Mouse (Mus musculus): ENCODE data around the gene Cd5. TPM values are rescaled to one million over a fixed set of nuclear protein-coding genes. Genes with fewer than 3 reads are reported as not detected.

Cd5 gene
- polyA plus RNA-seq, 1 experiment from 2014 or later: 0.39 TPM

- H3K27me3 ChIP-seq (ENCODE audit: control insufficient read depth, insufficient read depth, low read length): no peaks in the 10 kb centered on the region
- H3K9ac ChIP-seq (ENCODE audit: low read depth, low read length): peak overlapping the region; percentile 90
- peak overlapping the region; percentile 74 for H3K4me3 ChIP-seq (ENCODE audit: low read depth, low read length)
- H3K9me3 ChIP-seq (replicated peaks; ENCODE audit: control insufficient read depth, low read length): no peaks in the 10 kb centered on the region
- H3K36me3 ChIP-seq (ENCODE audit: control insufficient read depth, insufficient read depth, low read length): no peaks in the 10 kb centered on the region
- no peak for ATAC-seq (replicated peaks; ENCODE audit: insufficient number of reproducible peaks, low FRiP score, low TSS enrichment)
- peak overlapping the region; percentile 94 for H3K27ac ChIP-seq (ENCODE audit: low read depth, low read length)
- peaks cover 27% of the 10 kb centered on the region for H3K4me1 ChIP-seq (ENCODE audit: control insufficient read depth, insufficient read depth, low read length)
- peak overlapping the region; percentile 71 for H3K4me2 ChIP-seq
- WGBS (ENCODE audit: insufficient replicate concordance): 62% methylated on average over 5 of the region's 5 CpGs
These were observed 49.2 kb downstream of the Cd5 start for GRCm38 (mm10) chr19:10689470-10690166.

- Histone ChIP-seq H3K27ac (ENCODE audit: low read depth, low read length) (peak within 1 kb of the TSS; percentile 94), H3K4me3 (ENCODE audit: low read depth, low read length) (peak within 1 kb of the TSS; percentile 74), H3K27me3 (ENCODE audit: control insufficient read depth, insufficient read depth, low read length) (no peaks in the 10 kb centered on the region), H3K9ac (ENCODE audit: low read depth, low read length) (peak within 1 kb of the TSS; percentile 90), H3K4me2 (peak within 1 kb of the TSS; percentile 71), H3K36me3 (ENCODE audit: control insufficient read depth, insufficient read depth, low read length) (no peaks in the 10 kb centered on the region), H3K9me3 (replicated peaks; ENCODE audit: control insufficient read depth, low read length) (no peaks in the 10 kb centered on the region), H3K4me1 (ENCODE audit: control insufficient read depth, insufficient read depth, low read length) (peaks cover 27% of the 10 kb centered on the region)
- under 1% methylated on average over 74 of the region's 74 CpGs for WGBS (ENCODE audit: insufficient replicate concordance)
- ATAC-seq (replicated peaks; ENCODE audit: insufficient number of reproducible peaks, low FRiP score, low TSS enrichment): peak; percentile 94
These were observed 50.1 kb downstream of the Cd5 start, which contains the start of gene Vps37c for GRCm38 (mm10) chr19:10688537-10689352. Gene Vps37c (plus strand): TSS chr19:10688735.

- ATAC-seq (replicated peaks; ENCODE audit: insufficient number of reproducible peaks, low FRiP score, low TSS enrichment): no peak
- H3K9ac ChIP-seq (ENCODE audit: low read depth, low read length): no peak overlapping the region
- no peaks in the 10 kb centered on the region for H3K9me3 ChIP-seq (replicated peaks; ENCODE audit: control insufficient read depth, low read length)
- H3K27ac ChIP-seq (ENCODE audit: low read depth, low read length): no peak overlapping the region
- no peak overlapping the region for H3K4me3 ChIP-seq (ENCODE audit: low read depth, low read length)
- peaks cover 2% of the 10 kb centered on the region; the same call in 1 of the 2 replicates for H3K27me3 ChIP-seq (ENCODE audit: control insufficient read depth, insufficient read depth, low read length)
- H3K36me3 ChIP-seq (ENCODE audit: control insufficient read depth, insufficient read depth, low read length): no peaks in the 10 kb centered on the region
- H3K4me2 ChIP-seq: no peak overlapping the region
- WGBS (ENCODE audit: insufficient replicate concordance): 65% methylated on average over 2 of the region's 2 CpGs
- H3K4me1 ChIP-seq (ENCODE audit: control insufficient read depth, insufficient read depth, low read length): peaks cover 18% of the 10 kb centered on the region; the same call in 1 of the 2 replicates
These were observed 53.1 kb downstream of the Cd5 start for GRCm38 (mm10) chr19:10685727-10686126.

- no peaks in the 10 kb centered on the region for H3K9me3 ChIP-seq (replicated peaks; ENCODE audit: control insufficient read depth, low read length)
- H3K4me3 ChIP-seq (ENCODE audit: low read depth, low read length): no peak overlapping the region
- H3K36me3 ChIP-seq (ENCODE audit: control insufficient read depth, insufficient read depth, low read length): no peaks in the 10 kb centered on the region
- H3K4me2 ChIP-seq: no peak overlapping the region
- H3K9ac ChIP-seq (ENCODE audit: low read depth, low read length): no peak overlapping the region
- no peak for ATAC-seq (replicated peaks; ENCODE audit: insufficient number of reproducible peaks, low FRiP score, low TSS enrichment)
- peaks cover 2% of the 10 kb centered on the region; the same call in 1 of the 2 replicates for H3K27me3 ChIP-seq (ENCODE audit: control insufficient read depth, insufficient read depth, low read length)
- no peak overlapping the region for H3K27ac ChIP-seq (ENCODE audit: low read depth, low read length)
- H3K4me1 ChIP-seq (ENCODE audit: control insufficient read depth, insufficient read depth, low read length): peaks cover 16% of the 10 kb centered on the region; the same call in 1 of the 2 replicates
- WGBS (ENCODE audit: insufficient replicate concordance): 79% methylated on average over 9 of the region's 9 CpGs
These were observed 53.7 kb downstream of the Cd5 start for GRCm38 (mm10) chr19:10685081-10685480.

- WGBS (ENCODE audit: insufficient replicate concordance): 62% methylated on average over 4 of the region's 4 CpGs
- H3K4me3 ChIP-seq (ENCODE audit: low read depth, low read length): no peak overlapping the region
- H3K9ac ChIP-seq (ENCODE audit: low read depth, low read length): no peak overlapping the region
- H3K9me3 ChIP-seq (replicated peaks; ENCODE audit: control insufficient read depth, low read length): no peaks in the 10 kb centered on the region
- H3K27ac ChIP-seq (ENCODE audit: low read depth, low read length): no peak overlapping the region
- H3K4me1 ChIP-seq (ENCODE audit: control insufficient read depth, insufficient read depth, low read length): no peaks in the 10 kb centered on the region
- peaks cover 2% of the 10 kb centered on the region; the same call in 1 of the 2 replicates for H3K27me3 ChIP-seq (ENCODE audit: control insufficient read depth, insufficient read depth, low read length)
- no peak for ATAC-seq (replicated peaks; ENCODE audit: insufficient number of reproducible peaks, low FRiP score, low TSS enrichment)
- no peak overlapping the region for H3K4me2 ChIP-seq
- H3K36me3 ChIP-seq (ENCODE audit: control insufficient read depth, insufficient read depth, low read length): no peaks in the 10 kb centered on the region
These were observed 57.2 kb downstream of the Cd5 start for GRCm38 (mm10) chr19:10681571-10681970.

- Histone ChIP-seq H3K9me3 (replicated peaks; ENCODE audit: control insufficient read depth, low read length) (no peaks in the 10 kb centered on the region), H3K4me1 (ENCODE audit: control insufficient read depth, insufficient read depth, low read length) (no peaks in the 10 kb centered on the region), H3K4me2 (no peak overlapping the region), H3K36me3 (ENCODE audit: control insufficient read depth, insufficient read depth, low read length) (no peaks in the 10 kb centered on the region), H3K9ac (ENCODE audit: low read depth, low read length) (no peak overlapping the region), H3K4me3 (ENCODE audit: low read depth, low read length) (no peak overlapping the region), H3K27ac (ENCODE audit: low read depth, low read length) (no peak overlapping the region), H3K27me3 (ENCODE audit: control insufficient read depth, insufficient read depth, low read length) (peaks cover 2% of the 10 kb centered on the region; the same call in 1 of the 2 replicates)
- no peak for ATAC-seq (replicated peaks; ENCODE audit: insufficient number of reproducible peaks, low FRiP score, low TSS enrichment)
- WGBS (ENCODE audit: insufficient replicate concordance): 76% methylated on average over 1 of the region's 1 CpGs
These were observed 60.1 kb downstream of the Cd5 start for GRCm38 (mm10) chr19:10678772-10679067.

GRCm38 (mm10) chr19:10677915-10678771 lies 60.7 kb downstream of the Cd5 start, which contains the start of gene Pga5:
Gene Pga5 (minus strand): TSS chr19:10678071.
- H3K27ac ChIP-seq (ENCODE audit: low read depth, low read length): no peak within 1 kb of the TSS
- H3K4me1 ChIP-seq (ENCODE audit: control insufficient read depth, insufficient read depth, low read length): no peaks in the 10 kb centered on the region
- H3K27me3 ChIP-seq (ENCODE audit: control insufficient read depth, insufficient read depth, low read length): peaks cover 2% of the 10 kb centered on the region; the same call in 1 of the 2 replicates
- H3K9ac ChIP-seq (ENCODE audit: low read depth, low read length): no peak within 1 kb of the TSS
- no peak within 1 kb of the TSS for H3K4me3 ChIP-seq (ENCODE audit: low read depth, low read length)
- no peaks in the 10 kb centered on the region for H3K9me3 ChIP-seq (replicated peaks; ENCODE audit: control insufficient read depth, low read length)
- no peaks in the 10 kb centered on the region for H3K36me3 ChIP-seq (ENCODE audit: control insufficient read depth, insufficient read depth, low read length)
- H3K4me2 ChIP-seq: no peak within 1 kb of the TSS
- 24% methylated on average over 6 of the region's 6 CpGs for WGBS (ENCODE audit: insufficient replicate concordance)
- no peak for ATAC-seq (replicated peaks; ENCODE audit: insufficient number of reproducible peaks, low FRiP score, low TSS enrichment)

- Histone ChIP-seq H3K27ac (ENCODE audit: low read depth, low read length) (no peak overlapping the region), H3K4me3 (ENCODE audit: low read depth, low read length) (no peak overlapping the region), H3K4me1 (ENCODE audit: control insufficient read depth, insufficient read depth, low read length) (no peaks in the 10 kb centered on the region), H3K9ac (ENCODE audit: low read depth, low read length) (no peak overlapping the region), H3K27me3 (ENCODE audit: control insufficient read depth, insufficient read depth, low read length) (peaks cover 2% of the 10 kb centered on the region; the same call in 1 of the 2 replicates), H3K9me3 (replicated peaks; ENCODE audit: control insufficient read depth, low read length) (no peaks in the 10 kb centered on the region), H3K4me2 (no peak overlapping the region), H3K36me3 (ENCODE audit: control insufficient read depth, insufficient read depth, low read length) (no peaks in the 10 kb centered on the region)
- ATAC-seq (replicated peaks; ENCODE audit: insufficient number of reproducible peaks, low FRiP score, low TSS enrichment): no peak
- WGBS (ENCODE audit: insufficient replicate concordance): 81% methylated on average over 16 of the region's 16 CpGs
These were observed 62.1 kb downstream of the Cd5 start for GRCm38 (mm10) chr19:10676656-10677055.

All from heart, embryonic 11.5 days (tissue).